Mouse (Mus musculus) ES-Bruce4 (cell line): ENCODE results near the gene Ppp4r1. TPM values are rescaled to one million over a fixed set of nuclear protein-coding genes. Genes with fewer than 3 reads are reported as not detected.

Experiments used
- H3K27ac ChIP-seq: 2 replicates; pipeline ENCODE4 v1.5.1; 2012; ENCODE audit warnings: low read length, inconsistent platforms; ENCODE audit not compliant: insufficient read depth
- H3K27me3 ChIP-seq: 2 replicates; pipeline ENCODE4 v1.6.1; 2012; ENCODE audit warnings: mild to moderate bottlenecking, low read length, inconsistent platforms; ENCODE audit not compliant: control insufficient read depth, poor library complexity, insufficient read depth, severe bottlenecking
- H3K36me3 ChIP-seq: 2 replicates; pipeline ENCODE4 v1.6.1; 2012; ENCODE audit warnings: inconsistent platforms, mild to moderate bottlenecking, low read length, moderate library complexity; ENCODE audit not compliant: control insufficient read depth, poor library complexity, insufficient read depth, severe bottlenecking
- H3K4me1 ChIP-seq: one replicate; pipeline ENCODE4 v1.8.1; 2011; ENCODE audit warnings: low read length; ENCODE audit not compliant: control insufficient read depth, insufficient read depth
- H3K4me3 ChIP-seq: 2 replicates; pipeline ENCODE4 v1.5.1; 2011; ENCODE audit warnings: low read depth, mild to moderate bottlenecking, low read length
- H3K9ac ChIP-seq: 2 replicates; pipeline ENCODE4 v1.6.1; 2012; ENCODE audit warnings: low read depth, mild to moderate bottlenecking, inconsistent platforms; ENCODE audit not compliant: poor library complexity, severe bottlenecking
- H3K9me3 ChIP-seq: replicated peaks from 2 replicates; pipeline ENCODE4 v1.6.1; 2012; ENCODE audit warnings: mild to moderate bottlenecking, low read length, inconsistent platforms; ENCODE audit not compliant: control insufficient read depth, poor library complexity, insufficient read depth, severe bottlenecking
- CTCF ChIP-seq: IDR thresholded peaks from one replicate; pipeline ENCODE4 v1.8.1; 2011; ENCODE audit warnings: low read depth, low read length
- EP300 ChIP-seq: IDR thresholded peaks from 2 replicates; pipeline ENCODE4 v1.6.1; 2011; ENCODE audit warnings: low read depth, low read length; ENCODE audit not compliant: insufficient read depth
- POLR2A ChIP-seq: IDR thresholded peaks from one replicate; pipeline ENCODE4 v1.8.1; 2011; ENCODE audit warnings: low read length; ENCODE audit not compliant: insufficient read depth
- polyA plus RNA-seq: library from polyadenylated mRNA; stranded (reverse); fragments of >200 nt; gene quantifications from 2 replicates; pipeline ENCODE4 v1.2.4, GENCODE M21; 2011; ENCODE audit warnings: low read depth; ENCODE audit not compliant: missing spikeins, insufficient read depth, insufficient read length

The Ppp4r1 gene
- polyA plus RNA-seq, 1 experiment = 48.4 TPM

- Histone ChIP-seq H3K27me3 (no peaks in the 10 kb centered on the region), H3K9ac (no peak overlapping the region), H3K9me3 (0 out of 2 replicates have a peak, but pooled peaks cover 3% of the 10 kb centered on the region), H3K36me3 (peaks cover 10% of the 10 kb centered on the region; the same call in 1 of the 2 replicates), H3K4me1 (no peaks in the 10 kb centered on the region), H3K4me3 (no peak overlapping the region), H3K27ac (no peak overlapping the region)
- TF ChIP-seq POLR2A (no peak), EP300 (no peak), CTCF (no peak)
Observed at GRCm38 (mm10) chr17:65805966-65806365, 23.6 kb downstream of the Ppp4r1 start.

- no peak overlapping the region for H3K27ac ChIP-seq
- H3K27me3 ChIP-seq = no peaks in the 10 kb centered on the region
- H3K9me3 ChIP-seq = 0 out of 2 replicates have a peak, but pooled peaks cover 3% of the 10 kb centered on the region
- no peaks in the 10 kb centered on the region for H3K4me1 ChIP-seq
- H3K4me3 ChIP-seq = no peak overlapping the region
- no peak for TF ChIP-seq POLR2A
- peaks cover 10% of the 10 kb centered on the region; the same call in 1 of the 2 replicates for H3K36me3 ChIP-seq
- no peak overlapping the region for H3K9ac ChIP-seq
Observed at GRCm38 (mm10) chr17:65806416-65806815, 24.0 kb downstream of the Ppp4r1 start.

GRCm38 (mm10) chr17:65811032-65811431 is 28.7 kb downstream of the Ppp4r1 start:
- Histone ChIP-seq H3K4me3 (no peak overlapping the region), H3K27ac (no peak overlapping the region), H3K9ac (no peak overlapping the region), H3K9me3 (0 out of 2 replicates have a peak, but pooled peaks cover 3% of the 10 kb centered on the region), H3K27me3 (no peaks in the 10 kb centered on the region), H3K4me1 (no peaks in the 10 kb centered on the region), H3K36me3 (peaks cover 32% of the 10 kb centered on the region)
- TF ChIP-seq EP300 = no peak
- no peak for TF ChIP-seq CTCF
- no peak for TF ChIP-seq POLR2A

- peaks cover 35% of the 10 kb centered on the region for H3K36me3 ChIP-seq
- H3K9me3 ChIP-seq = 0 out of 2 replicates have a peak, but pooled peaks cover 3% of the 10 kb centered on the region
- H3K4me1 ChIP-seq = no peaks in the 10 kb centered on the region
- TF ChIP-seq CTCF (no peak), POLR2A (no peak), EP300 (no peak)
- no peaks in the 10 kb centered on the region for H3K27me3 ChIP-seq
- H3K4me3 ChIP-seq = no peak overlapping the region
- H3K9ac ChIP-seq = no peak overlapping the region
- H3K27ac ChIP-seq = no peak overlapping the region
Observed at GRCm38 (mm10) chr17:65813763-65814162, 31.4 kb downstream of the Ppp4r1 start.

GRCm38 (mm10) chr17:65820197-65820596 is 37.8 kb downstream of the Ppp4r1 start:
- Histone ChIP-seq H3K27me3 (no peaks in the 10 kb centered on the region), H3K4me3 (no peak overlapping the region), H3K36me3 (peaks cover 22% of the 10 kb centered on the region), H3K9ac (no peak overlapping the region), H3K4me1 (no peaks in the 10 kb centered on the region), H3K27ac (no peak overlapping the region), H3K9me3 (no peaks in the 10 kb centered on the region)
- TF ChIP-seq CTCF (no peak), EP300 (no peak), POLR2A (no peak)

- Histone ChIP-seq H3K27ac (no peak overlapping the region), H3K9me3 (no peaks in the 10 kb centered on the region), H3K4me3 (no peak overlapping the region), H3K9ac (no peak overlapping the region), H3K36me3 (peaks cover 13% of the 10 kb centered on the region), H3K4me1 (no peaks in the 10 kb centered on the region), H3K27me3 (no peaks in the 10 kb centered on the region)
- TF ChIP-seq EP300 (no peak), CTCF (no peak)
Observed at GRCm38 (mm10) chr17:65822423-65822822, 40.0 kb downstream of the Ppp4r1 start.

GRCm38 (mm10) chr17:65824246-65824645 is 41.9 kb downstream of the Ppp4r1 start:
- Histone ChIP-seq H3K27me3 (no peaks in the 10 kb centered on the region), H3K4me1 (no peaks in the 10 kb centered on the region), H3K27ac (no peak overlapping the region), H3K9me3 (no peaks in the 10 kb centered on the region), H3K4me3 (no peak overlapping the region), H3K36me3 (peaks cover 12% of the 10 kb centered on the region), H3K9ac (no peak overlapping the region)
- TF ChIP-seq CTCF (no peak), POLR2A (no peak), EP300 (no peak)
